Mouse (Mus musculus) left cerebral cortex, adult 6 months (tissue): ENCODE results near the gene Cd1d1. TPM values are rescaled to one million over a fixed set of nuclear protein-coding genes. Genes with fewer than 3 reads are reported as not detected.

Experiments
- long read RNA-seq, 2 experiments: library from polyadenylated mRNA; unstranded; transcript quantifications; one replicate each; pipeline ENCODE4 v2.0.0; 2019 to 2020
- polyA plus RNA-seq: library from polyadenylated mRNA; unstranded; fragments of <200 nt; fragmentation: Nextera tagmentation; gene quantifications from 2 replicates; pipeline ENCODE4 v1.2.3, GENCODE M21; 2021

Gene Cd1d1
- 0.76 and 0.99 TPM in 2 replicates for polyA plus RNA-seq
- long read RNA-seq, experiment 1, transcript Cd1d1-201 (6 exons, 1,946 nt): major isoform, 7 of 8 reads
- long read RNA-seq, experiment 1, partial matches to known transcripts: 0 of 8 reads
- long read RNA-seq, experiment 1, other reads (novel, unspliced or antisense): 1 of 8 reads
- long read RNA-seq, experiment 2: 0 reads

GRCm38 (mm10) chr3:86999415-86999740, at the start of gene Cd1d1:
Cd1d1 (minus strand) TSS chr3:86999441.

Other genes starting within 250 kb of the Cd1d1 start
- 6.9 and 18.0 TPM in 2 replicates for gene Dclk2, start 78.6 kb downstream of the Cd1d1 start, polyA plus RNA-seq
- 0.15 and 0.25 TPM in 2 replicates for gene Kirrel, start 175.3 kb upstream of the Cd1d1 start, polyA plus RNA-seq